Mouse (Mus musculus): ENCODE measurements around the gene Mterf4.

The Mterf4 gene

GRCm38 (mm10) chr1:93305581-93306337 lies at the start of gene Mterf4:
TSS of gene Mterf4 (minus strand) at chr1:93305915.
- TF ChIP-seq GATA4 (IDR thresholded peaks at IDR 0.05; ENCODE audit: insufficient replicate concordance, low read length) = no peak

GRCm38 (mm10) chr1:93352724-93353123 lies 47.0 kb upstream of the Mterf4 start:
- TF ChIP-seq GATA4 (IDR thresholded peaks at IDR 0.05; ENCODE audit: insufficient replicate concordance, low read length) = no peak

GRCm38 (mm10) chr1:93349701-93350100 lies 44.0 kb upstream of the Mterf4 start:
- TF ChIP-seq GATA4 (IDR thresholded peaks at IDR 0.05; ENCODE audit: insufficient replicate concordance, low read length) = no peak

GRCm38 (mm10) chr1:93347176-93347575 lies 41.5 kb upstream of the Mterf4 start:
- no peak for TF ChIP-seq GATA4 (IDR thresholded peaks at IDR 0.05; ENCODE audit: insufficient replicate concordance, low read length)

- no peak; the same call in 1 of the 2 replicates for TF ChIP-seq GATA4 (IDR thresholded peaks at IDR 0.05; ENCODE audit: insufficient replicate concordance, low read length)
These were observed 37.9 kb upstream of the Mterf4 start for GRCm38 (mm10) chr1:93343504-93344047.

GRCm38 (mm10) chr1:93342648-93343503 lies 37.2 kb upstream of the Mterf4 start, which contains the start of the genes Ppp1r7 and Pask:
TSS of gene Ppp1r7 (plus strand) at chr1:93342854.
TSS of gene Pask (minus strand) at chr1:93343482.
- TF ChIP-seq GATA4 (IDR thresholded peaks at IDR 0.05; ENCODE audit: insufficient replicate concordance, low read length) = no peak

- no peak for TF ChIP-seq GATA4 (IDR thresholded peaks at IDR 0.05; ENCODE audit: insufficient replicate concordance, low read length)
These were observed 28.9 kb upstream of the Mterf4 start for GRCm38 (mm10) chr1:93334621-93335020.

- TF ChIP-seq GATA4 (IDR thresholded peaks at IDR 0.05; ENCODE audit: insufficient replicate concordance, low read length) = no peak
These were observed 20.7 kb upstream of the Mterf4 start for GRCm38 (mm10) chr1:93326446-93326845.

GRCm38 (mm10) chr1:93323973-93324372 lies 18.3 kb upstream of the Mterf4 start:
- TF ChIP-seq GATA4 (IDR thresholded peaks at IDR 0.05; ENCODE audit: insufficient replicate concordance, low read length) = no peak

GRCm38 (mm10) chr1:93300578-93300977 lies 5.1 kb downstream of the Mterf4 start:
- no peak for TF ChIP-seq GATA4 (IDR thresholded peaks at IDR 0.05; ENCODE audit: insufficient replicate concordance, low read length)

GRCm38 (mm10) chr1:93299791-93300190 lies 5.9 kb downstream of the Mterf4 start:
- no peak for TF ChIP-seq GATA4 (IDR thresholded peaks at IDR 0.05; ENCODE audit: insufficient replicate concordance, low read length)

- no peak for TF ChIP-seq GATA4 (IDR thresholded peaks at IDR 0.05; ENCODE audit: insufficient replicate concordance, low read length)
These were observed 13.7 kb downstream of the Mterf4 start for GRCm38 (mm10) chr1:93292006-93292405.

- TF ChIP-seq GATA4 (IDR thresholded peaks at IDR 0.05; ENCODE audit: insufficient replicate concordance, low read length) = no peak
These were observed 14.1 kb downstream of the Mterf4 start for GRCm38 (mm10) chr1:93291591-93291990.

- no peak for TF ChIP-seq GATA4 (IDR thresholded peaks at IDR 0.05; ENCODE audit: insufficient replicate concordance, low read length)
These were observed 14.8 kb downstream of the Mterf4 start for GRCm38 (mm10) chr1:93290956-93291355.

- no peak for TF ChIP-seq GATA4 (IDR thresholded peaks at IDR 0.05; ENCODE audit: insufficient replicate concordance, low read length)
These were observed 16.0 kb downstream of the Mterf4 start for GRCm38 (mm10) chr1:93289678-93290214.
